Mouse (Mus musculus) gastrocnemius, postnatal 10 days (tissue): ENCODE data around the gene Mup1. TPM values are rescaled to one million over a fixed set of nuclear protein-coding genes. Genes with fewer than 3 reads are reported as not detected.
"Not testable (repeated sequence)": the region's sequence is repeated elsewhere in the genome, so short reads cannot be mapped to it uniquely, and the experiment has no call there.

Source experiments
- DNase-seq: peaks from one replicate; pipeline ENCODE4 v3.0.0; 2021; ENCODE audit warnings: mixed read lengths
- long read RNA-seq, 2 experiments: library from polyadenylated mRNA; stranded (forward); transcript quantifications; one replicate each; pipeline ENCODE4 v2.0.0; 2021
- total RNA-seq, 2 experiments: library from RNA; stranded (reverse); gene quantifications; 2 replicates each; pipeline ENCODE4 v1.2.3; 2021

The Mup1 gene
- not detected for total RNA-seq
- long read RNA-seq, experiment 1, result 0 reads
- long read RNA-seq, experiment 2, result 0 reads

- DNase-seq, result not testable (repeated sequence)
These were observed at the start of gene Mup1 for GRCm38 (mm10) chr4:60501860-60502259. Gene Mup1 (minus strand): TSS chr4:60501960.

Other genes starting within 250 kb of the Mup1 start
- not detected for gene Mup9, start 80.0 kb downstream of the Mup1 start, total RNA-seq
- gene Mup10, start 80.2 kb upstream of the Mup1 start, total RNA-seq, result not detected
- gene Mup11, start 160.5 kb upstream of the Mup1 start, total RNA-seq, result not detected
- not detected for gene Mup12, start 239.4 kb upstream of the Mup1 start, total RNA-seq